Mouse (Mus musculus) effector memory CD4-positive, alpha-beta T cell, adult 7 months (primary cell): Measurements from ENCODE around the gene Fam184a. TPM values are rescaled to one million over a fixed set of nuclear protein-coding genes. Genes with fewer than 3 reads are reported as not detected.

Source experiments
- polyA plus RNA-seq: library from polyadenylated mRNA; unstranded; fragments of 100-300 nt; shearing (Covaris generic); gene quantifications from one replicate; pipeline ENCODE4 v1.2.1, GENCODE M21; 2017

The Fam184a gene
- polyA plus RNA-seq: 0.76 TPM

DNA sequence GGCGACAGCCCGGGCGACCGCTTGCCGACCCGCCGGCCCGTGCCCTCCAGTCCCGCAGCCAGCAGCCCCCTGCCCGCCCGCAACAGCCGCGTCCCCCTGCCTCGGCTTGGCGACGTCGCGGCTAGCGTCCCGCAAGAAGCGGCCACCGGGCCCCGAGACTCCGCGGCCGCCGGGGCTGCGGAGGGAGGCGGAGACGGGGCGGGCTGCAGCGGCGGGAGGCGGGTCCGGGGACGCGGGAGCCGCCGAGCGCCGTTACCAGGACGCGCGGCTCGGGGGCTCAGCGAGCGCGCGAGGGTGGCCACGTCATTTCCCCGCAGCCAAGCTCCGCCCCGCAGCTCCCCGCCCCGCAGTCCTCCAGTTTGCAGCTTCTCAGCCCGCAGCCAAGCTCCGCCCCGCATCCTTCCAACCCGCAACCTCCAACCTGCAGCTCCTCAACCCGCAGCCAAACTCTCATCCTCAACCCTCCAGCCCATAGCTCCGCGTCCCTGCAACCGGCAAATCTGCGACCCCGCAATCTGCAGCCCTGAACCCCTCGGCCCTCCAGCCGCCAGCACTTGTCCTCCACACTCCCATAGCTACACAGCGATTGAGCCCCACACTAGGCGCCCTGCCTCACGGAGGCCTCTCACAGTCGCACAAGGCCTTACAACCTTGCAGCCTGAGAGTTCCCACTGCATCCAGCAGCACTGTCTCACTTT is at the start of gene Fam184a:
Fam184a (minus strand) TSS at position 169 of the 698 bp plus-strand sequence.

GRCm38 (mm10) chr10:53630339-53630738 is 120.6 kb downstream of the Fam184a start, which contains the start of gene Mcm9:
Mcm9 (minus strand) TSS chr10:53630439.

GRCm38 (mm10) chr10:53596677-53597120 is 154.2 kb downstream of the Fam184a start, which contains the start of gene Asf1a:
Asf1a (plus strand) TSS chr10:53596757.

Other genes with a start within 250 kb of the Fam184a start
- 74.1 TPM for gene Asf1a, start 154.4 kb downstream of the Fam184a start, polyA plus RNA-seq
- 21.7 TPM for gene Mcm9, start 120.7 kb downstream of the Fam184a start, polyA plus RNA-seq